Mouse (Mus musculus) heart, adult 2 months (tissue): ENCODE data around the gene Proser2. TPM values are rescaled to one million over a fixed set of nuclear protein-coding genes. Genes with fewer than 3 reads are reported as not detected.

Experiments
- DNase-seq, 2 experiments: peaks; one replicate each; pipeline ENCODE4 v3.0.0; 2021
- H3K27ac ChIP-seq: fragments of 200-600 bp; 2 replicates; pipeline ENCODE4 v1.8.1; 2022
- H3K27me3 ChIP-seq: fragments of 200-500 bp; 2 replicates; pipeline ENCODE4 v1.6.1; 2012; ENCODE audit warnings: mild to moderate bottlenecking, low read length, inconsistent platforms, mixed read lengths; ENCODE audit not compliant: control insufficient read depth, insufficient read depth
- H3K36me3 ChIP-seq: fragments of 200-500 bp; 2 replicates; pipeline ENCODE4 v1.6.1; 2012; ENCODE audit warnings: low read length, inconsistent platforms; ENCODE audit not compliant: control insufficient read depth, insufficient read depth
- H3K4me1 ChIP-seq: fragments of 200-500 bp; 2 replicates; pipeline ENCODE4 v1.6.1; 2011; ENCODE audit warnings: low read length; ENCODE audit not compliant: control insufficient read depth, insufficient read depth
- H3K4me3 ChIP-seq: fragments of 200-600 bp; 2 replicates; pipeline ENCODE4 v1.8.1; 2022
- H3K79me2 ChIP-seq: fragments of 200-500 bp; replicated peaks from 2 replicates; pipeline ENCODE4 v1.6.1; 2012; ENCODE audit warnings: mild to moderate bottlenecking, inconsistent platforms, low read length, moderate library complexity, mixed read lengths; ENCODE audit not compliant: control insufficient read depth, insufficient read depth
- H3K9ac ChIP-seq: fragments of 200-500 bp; 2 replicates; pipeline ENCODE4 v1.6.1; 2012; ENCODE audit warnings: low read depth, mild to moderate bottlenecking, control low read depth, inconsistent platforms, low read length, mixed read lengths
- CTCF ChIP-seq: fragments of 200-600 bp; IDR thresholded peaks from 2 replicates; pipeline ENCODE4 v1.8.1; 2022; ENCODE audit warnings: antibody characterized with exemption, mild to moderate bottlenecking, moderate library complexity
- EP300 ChIP-seq: fragments of 200-500 bp; IDR thresholded peaks from 2 replicates; pipeline ENCODE4 v1.6.1; 2011; ENCODE audit warnings: low read depth, low read length, control low read depth; ENCODE audit not compliant: insufficient read depth
- POLR2A ChIP-seq: fragments of 200-500 bp; IDR thresholded peaks from 2 replicates; pipeline ENCODE4 v1.6.1; 2011; ENCODE audit warnings: mild to moderate bottlenecking, low read depth, low read length, control low read depth; ENCODE audit not compliant: insufficient read depth
- WGBS: fragments of 180-500 bp; shearing (Covaris S2); methylation state at CpG from one replicate; pipeline ENCODE4 v1.1.7; 2018; 5-methylcytosine and 5-hydroxymethylcytosine counted together
- intact Hi-C: fragments of 180-260 bp; cut with DNase I; formaldehyde crosslinking; loops from one replicate; pipeline ENCODE4 v1.15.1; 2025
- long read RNA-seq: library from polyadenylated mRNA; stranded (forward); transcript quantifications from one replicate; pipeline ENCODE4 v2.0.0, GENCODE M21; 2021
- polyA plus RNA-seq: library from polyadenylated mRNA; depleted of rRNA; stranded (reverse); fragments of >200 nt; gene quantifications from 2 replicates; pipeline ENCODE4 v1.2.3, GENCODE M21; 2012; rRNA removed
- total RNA-seq, 2 experiments: library from RNA; stranded (reverse); gene quantifications; 2 replicates each; pipeline ENCODE4 v1.2.3; 2021

Proser2 gene
- total RNA-seq (10 to 100 TPM; 12.2 to 16.6 TPM), polyA plus RNA-seq (4.7 and 5.0 TPM in 2 replicates)
- long read RNA-seq, full-length matches to known transcripts, result 26 of 41 reads
- long read RNA-seq, partial matches to known transcripts, result 11 of 41 reads
- long read RNA-seq, other reads (novel, unspliced or antisense), result 4 of 41 reads

DNA sequence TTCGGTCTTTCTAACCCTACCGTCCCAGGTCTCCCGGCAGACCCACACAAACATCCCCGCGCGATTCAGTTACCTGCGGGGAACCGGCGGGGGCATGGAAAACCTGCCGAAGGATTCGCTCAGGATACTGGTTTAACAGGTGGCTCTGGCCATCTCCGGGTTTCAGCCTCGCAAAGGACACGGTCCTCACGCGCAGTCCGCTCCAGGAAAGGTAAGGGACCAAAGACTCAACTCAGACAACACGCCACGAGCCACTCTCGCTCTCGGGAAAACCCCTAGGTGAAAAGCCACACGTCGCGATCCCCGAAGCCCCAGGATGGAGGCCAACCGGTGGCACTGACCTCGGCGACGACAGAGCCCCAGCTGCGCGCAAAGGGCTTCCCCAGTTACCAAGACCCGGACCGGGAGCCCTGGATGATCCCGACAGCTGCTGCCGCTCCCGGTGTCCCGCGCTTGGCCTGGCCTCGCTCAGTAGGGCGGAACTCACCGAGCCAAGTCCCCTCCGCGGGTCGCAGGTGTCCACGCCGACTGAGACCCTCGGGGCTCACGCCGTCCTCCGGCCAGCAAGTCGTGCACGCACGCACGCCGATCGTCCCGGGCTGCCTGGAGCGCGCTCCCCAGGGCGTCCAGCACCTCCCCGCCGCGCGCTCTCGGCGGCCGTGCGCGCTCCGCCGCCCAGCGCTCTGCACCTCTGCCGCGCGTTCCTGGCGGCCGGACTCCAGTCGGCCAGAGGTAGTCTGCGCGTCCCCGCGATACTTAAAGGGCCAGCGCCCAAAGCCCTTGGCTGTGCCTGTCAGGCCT, at the start of gene Proser2:
Proser2 (minus strand) TSS at position 657 of the 801 bp plus-strand sequence.
- Histone ChIP-seq H3K36me3 (no peaks in the 10 kb centered on the region), H3K4me1 (0 out of 2 replicates have a peak, but pooled peaks cover 1% of the 10 kb centered on the region)
- intact Hi-C loops, result no loop called here

DNA sequence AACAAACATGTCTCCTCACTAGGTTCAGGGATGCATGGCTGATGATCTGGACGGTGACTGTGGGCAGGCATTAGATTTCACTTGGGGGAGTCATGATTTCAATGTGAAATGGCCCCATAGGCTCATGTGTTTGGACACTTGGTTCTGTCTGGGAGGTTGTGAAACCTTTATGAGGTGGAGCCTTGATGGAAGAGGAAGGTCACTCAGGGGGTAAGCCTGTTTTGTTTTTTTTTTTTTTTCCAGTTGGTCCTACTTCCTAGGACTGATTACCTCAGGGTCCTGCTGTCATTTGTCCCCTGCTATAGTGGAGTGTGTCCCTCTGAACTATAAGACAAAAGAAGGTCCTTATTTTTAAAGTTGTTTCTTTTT, 49.7 kb upstream of the Proser2 start:
- Histone ChIP-seq H3K4me3 (no peak overlapping the region), H3K79me2 (no peaks in the 10 kb centered on the region), H3K36me3 (no peaks in the 10 kb centered on the region), H3K27me3 (no peaks in the 10 kb centered on the region), H3K4me1 (no peaks in the 10 kb centered on the region), H3K9ac (no peak overlapping the region), H3K27ac (no peak overlapping the region)
- TF ChIP-seq CTCF (no peak), EP300 (no peak), POLR2A (no peak)
- DNase-seq, result no peak
- 73% methylated on average over 1 of the region's 1 CpGs for WGBS
- intact Hi-C loops, result no loop called here

More for the DNA sequence above, at the start of gene Proser2:
- Histone ChIP-seq H3K27ac (peak within 1 kb of the TSS; percentile 68), H3K9ac (peak within 1 kb of the TSS; percentile 85), H3K27me3 (no peaks in the 10 kb centered on the region), H3K4me3 (peak within 1 kb of the TSS; percentile 76), H3K79me2 (no peaks in the 10 kb centered on the region)
- DNase-seq, result peak; percentile 85 to 90
- 1% methylated on average over 82 of the region's 83 CpGs for WGBS
- TF ChIP-seq POLR2A (peak; percentile 56; the same call in 1 of the 2 replicates), EP300 (no peak)

DNA sequence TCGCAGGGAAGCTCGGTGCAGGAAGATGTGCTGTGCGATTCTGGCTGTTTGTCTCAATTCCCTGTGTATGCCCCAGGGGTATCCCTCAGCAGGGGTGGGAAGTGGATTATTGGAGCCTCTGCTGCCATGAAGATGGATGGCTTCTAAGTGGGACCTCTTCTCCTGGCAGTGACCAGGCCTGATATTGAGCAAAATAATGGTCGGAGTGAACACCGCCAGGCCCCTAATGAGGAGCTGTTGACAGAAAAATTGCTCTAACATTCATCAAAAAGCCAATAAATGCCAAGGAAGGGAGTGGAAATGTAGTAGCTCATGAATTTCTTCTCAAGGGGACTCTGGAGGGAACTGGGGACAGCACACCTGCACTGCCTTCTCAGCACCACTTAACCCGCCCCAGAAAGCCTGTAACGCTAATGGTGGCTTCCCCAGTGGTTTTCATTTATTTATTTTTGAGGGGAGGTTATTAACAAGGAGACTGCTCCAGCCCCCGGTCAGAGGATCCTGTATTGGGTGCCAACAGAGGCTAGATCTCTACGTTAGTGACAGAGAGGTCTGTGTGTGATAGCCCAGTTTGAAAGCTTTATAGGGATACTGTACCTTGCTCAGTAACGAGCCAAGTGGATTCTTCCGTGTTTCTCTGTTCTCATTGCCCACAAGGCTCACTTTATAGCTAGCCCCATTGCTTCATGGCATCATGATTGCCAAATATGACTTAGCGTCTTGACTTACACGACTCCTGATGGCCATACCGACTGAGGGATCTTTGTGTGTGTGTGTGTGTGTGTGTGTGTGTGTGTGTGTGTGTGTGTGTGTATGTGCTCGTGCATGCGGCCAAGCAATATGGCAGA, 49.1 kb upstream of the Proser2 start:
- Histone ChIP-seq H3K27ac (no peak overlapping the region), H3K27me3 (no peaks in the 10 kb centered on the region), H3K36me3 (no peaks in the 10 kb centered on the region), H3K79me2 (no peaks in the 10 kb centered on the region), H3K4me3 (no peak overlapping the region), H3K9ac (no peak overlapping the region), H3K4me1 (no peaks in the 10 kb centered on the region)
- no peak for DNase-seq
- 88% methylated on average over 16 of the region's 16 CpGs for WGBS
- TF ChIP-seq EP300 (no peak), CTCF (no peak), POLR2A (no peak)
- intact Hi-C loops, result no loop called here

DNA sequence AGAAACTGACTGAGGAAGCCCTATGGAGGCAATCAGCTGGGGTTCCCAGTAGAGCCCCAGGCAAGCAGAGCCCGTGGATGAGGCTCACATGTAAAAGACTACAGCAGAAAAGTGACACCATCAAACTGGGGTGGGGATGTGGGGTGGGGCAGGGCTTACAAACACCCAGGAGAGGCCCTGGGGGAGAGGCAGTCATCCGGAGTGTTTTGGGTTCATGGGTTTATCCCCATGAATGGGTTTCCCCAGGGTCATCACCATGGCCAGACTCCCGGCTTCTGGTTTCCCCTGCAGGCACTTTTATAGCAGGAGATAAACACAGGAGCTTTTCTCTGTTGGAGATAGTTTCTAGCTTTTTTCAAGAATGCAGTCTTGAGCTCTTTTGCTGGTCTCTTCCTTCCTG, 43.0 kb upstream of the Proser2 start:
- no peaks in the 10 kb centered on the region for H3K79me2 ChIP-seq
- TF ChIP-seq POLR2A (no peak), EP300 (no peak)
- 53% methylated on average over 3 of the region's 3 CpGs for WGBS

DNA sequence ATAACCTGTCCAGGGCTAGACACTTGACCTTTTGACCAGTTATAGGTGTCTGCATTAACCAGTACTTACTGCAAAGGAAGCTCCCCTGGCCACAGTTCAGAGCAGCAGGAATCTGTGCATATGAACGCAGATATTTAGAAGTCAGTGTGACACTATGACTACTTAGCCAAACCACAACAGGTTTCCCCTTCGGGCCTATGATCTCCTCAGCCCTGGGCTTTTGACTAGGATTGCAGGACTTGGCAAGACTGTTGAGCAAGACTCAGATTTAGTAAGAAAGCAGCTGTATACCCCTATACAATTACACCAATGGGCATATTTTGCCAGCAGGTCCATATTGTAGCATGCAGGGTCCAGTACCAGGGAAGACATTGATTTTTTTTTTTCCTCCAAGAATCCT, 38.5 kb upstream of the Proser2 start:
- WGBS, result 72% methylated on average over 2 of the region's 2 CpGs
- no peak overlapping the region for H3K4me3 ChIP-seq
- no peaks in the 10 kb centered on the region for H3K79me2 ChIP-seq
- H3K4me1 ChIP-seq, result peaks cover 1% of the 10 kb centered on the region; the same call in 1 of the 2 replicates
- DNase-seq, result no peak
- no peak overlapping the region for H3K27ac ChIP-seq
- H3K9ac ChIP-seq, result no peak overlapping the region
- TF ChIP-seq POLR2A (no peak), CTCF (no peak), EP300 (no peak)
- H3K27me3 ChIP-seq, result no peaks in the 10 kb centered on the region
- no peaks in the 10 kb centered on the region for H3K36me3 ChIP-seq
- intact Hi-C loops, result loop anchor here (1.0 to 5.0 kb wide), 3 partner anchors 116 to 173 kb away; no protein-coding TSS in a partner anchor

More for the DNA sequence above, 43.0 kb upstream of the Proser2 start:
- H3K4me3 ChIP-seq, result no peak overlapping the region
- no peak overlapping the region for H3K9ac ChIP-seq
- no peak overlapping the region for H3K27ac ChIP-seq
- H3K36me3 ChIP-seq, result no peaks in the 10 kb centered on the region
- no peaks in the 10 kb centered on the region for H3K4me1 ChIP-seq
- DNase-seq, result no peak
- H3K27me3 ChIP-seq, result no peaks in the 10 kb centered on the region
- intact Hi-C loops, result no loop called here
